Mouse (Mus musculus) retina, embryonic 14.5 days (tissue): ENCODE data around the gene Hist1h2bn.

Source experiments
- DNase-seq: peaks from one replicate; pipeline ENCODE4 v3.0.0-alpha.2; 2015; ENCODE audit warnings: low spot score

Hist1h2bn gene

DNA sequence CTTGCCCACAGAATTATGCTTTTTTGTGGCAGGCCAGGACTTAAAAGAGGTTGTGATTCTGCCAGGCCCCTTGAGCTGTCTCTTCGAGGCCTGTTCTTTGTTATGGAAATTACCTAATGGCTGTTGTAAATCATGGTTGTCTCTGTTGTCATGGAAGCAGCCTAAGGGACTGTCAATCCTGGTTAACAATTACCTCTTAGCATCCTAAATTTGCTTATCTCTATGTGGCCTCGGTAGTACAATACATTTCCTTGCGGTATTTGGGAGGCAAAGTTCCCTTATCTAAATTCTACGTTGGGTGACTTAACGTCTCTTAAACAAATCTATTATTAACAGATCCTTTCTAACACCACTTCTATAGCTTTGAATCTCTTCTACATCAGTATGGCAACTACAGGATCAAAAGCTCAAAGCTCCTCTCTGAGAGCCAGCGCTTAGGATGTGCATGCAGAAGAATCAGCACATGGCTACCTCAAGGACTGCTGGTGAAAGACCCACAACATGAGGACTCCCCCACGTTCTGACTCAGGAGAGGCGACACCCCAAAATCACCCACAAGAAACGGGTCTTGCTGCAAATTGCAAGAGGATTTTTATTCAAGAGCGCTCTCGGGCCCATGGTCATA, 25.9 kb upstream of the Hist1h2bn start:
- DNase-seq, result no peak

DNA sequence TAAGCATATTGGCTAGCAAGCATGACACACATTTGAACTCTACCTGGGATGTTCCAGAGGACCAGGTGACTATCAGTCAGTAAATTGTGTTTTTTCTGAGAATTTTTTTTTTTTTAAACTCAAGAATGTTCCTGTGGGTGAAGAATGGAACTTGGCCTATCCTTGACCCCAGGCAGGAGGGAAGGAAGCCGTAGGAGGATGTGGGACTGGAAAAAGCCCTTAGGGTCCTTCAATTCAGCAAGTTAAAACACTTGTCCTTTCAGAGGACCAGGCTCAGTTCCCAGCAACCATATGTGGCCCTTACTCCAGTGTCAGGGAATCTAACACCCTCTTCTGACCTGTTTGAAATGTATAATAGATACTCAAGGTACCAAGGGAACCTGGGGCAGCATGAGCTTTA, 24.4 kb upstream of the Hist1h2bn start:
- DNase-seq, result no peak

DNA sequence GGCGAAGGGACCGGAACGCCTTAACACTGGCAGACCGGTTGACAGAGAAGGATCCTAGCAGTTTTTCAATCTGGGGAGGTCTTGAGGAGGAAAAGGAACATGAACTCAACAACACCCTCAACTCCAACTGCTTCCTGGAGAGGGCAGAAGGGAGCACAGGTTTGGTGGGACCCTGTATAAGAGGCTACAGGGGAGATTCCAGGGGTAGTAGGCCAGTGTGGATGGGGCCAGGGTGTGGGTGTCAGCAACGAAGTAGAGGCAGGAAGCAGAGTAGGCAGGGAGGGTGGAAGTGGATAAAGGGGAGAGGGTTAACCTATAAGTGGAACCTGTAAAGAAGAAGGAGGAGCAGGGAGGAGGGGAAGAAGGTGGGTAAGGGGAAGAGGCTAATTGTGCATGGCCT, 20.5 kb upstream of the Hist1h2bn start:
- DNase-seq, result peak; percentile 37

DNA sequence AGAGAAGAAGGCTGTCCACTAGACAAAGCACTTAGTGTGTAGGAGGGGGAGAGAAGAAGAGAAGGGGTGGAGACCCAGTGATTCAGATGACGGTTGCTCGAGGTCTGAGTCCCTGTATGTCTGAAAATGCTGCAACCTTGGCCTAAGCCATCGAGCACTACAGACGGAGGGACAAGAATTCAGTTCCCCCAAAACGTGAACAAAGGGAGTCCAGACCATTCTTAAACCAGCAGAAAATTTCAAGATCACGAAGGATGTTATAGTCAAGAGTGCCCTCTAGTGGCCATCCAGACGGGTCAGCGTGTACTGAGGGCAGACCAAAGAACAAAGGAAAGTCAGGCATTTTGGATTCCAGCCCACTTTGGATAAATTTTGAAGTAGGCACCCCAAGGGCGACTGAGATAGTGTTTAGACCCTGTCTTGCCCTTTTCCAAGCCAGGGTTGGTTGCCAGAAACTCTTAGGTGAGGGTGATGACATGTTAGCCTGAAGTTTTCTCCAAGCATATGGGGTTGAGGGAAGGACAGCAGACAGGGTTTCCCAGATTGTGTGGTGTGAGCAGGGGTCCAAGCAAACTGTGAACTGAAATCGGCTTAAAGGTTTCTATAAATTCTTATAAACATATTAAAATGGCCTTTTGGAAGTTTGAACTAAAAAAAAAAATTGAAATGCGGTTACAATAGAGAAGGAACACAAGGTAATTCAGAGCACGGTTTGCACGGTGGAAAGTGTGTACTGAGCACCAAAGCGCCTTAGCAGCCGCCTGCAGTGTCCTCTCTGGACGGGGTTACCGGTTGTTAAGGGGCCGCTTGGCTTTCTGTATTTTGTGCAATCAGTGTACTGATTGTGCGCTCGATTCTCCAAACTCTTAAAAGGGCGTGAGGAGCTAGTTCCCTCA, 19.7 kb upstream of the Hist1h2bn start:
- DNase-seq, result peak; percentile 98

DNA sequence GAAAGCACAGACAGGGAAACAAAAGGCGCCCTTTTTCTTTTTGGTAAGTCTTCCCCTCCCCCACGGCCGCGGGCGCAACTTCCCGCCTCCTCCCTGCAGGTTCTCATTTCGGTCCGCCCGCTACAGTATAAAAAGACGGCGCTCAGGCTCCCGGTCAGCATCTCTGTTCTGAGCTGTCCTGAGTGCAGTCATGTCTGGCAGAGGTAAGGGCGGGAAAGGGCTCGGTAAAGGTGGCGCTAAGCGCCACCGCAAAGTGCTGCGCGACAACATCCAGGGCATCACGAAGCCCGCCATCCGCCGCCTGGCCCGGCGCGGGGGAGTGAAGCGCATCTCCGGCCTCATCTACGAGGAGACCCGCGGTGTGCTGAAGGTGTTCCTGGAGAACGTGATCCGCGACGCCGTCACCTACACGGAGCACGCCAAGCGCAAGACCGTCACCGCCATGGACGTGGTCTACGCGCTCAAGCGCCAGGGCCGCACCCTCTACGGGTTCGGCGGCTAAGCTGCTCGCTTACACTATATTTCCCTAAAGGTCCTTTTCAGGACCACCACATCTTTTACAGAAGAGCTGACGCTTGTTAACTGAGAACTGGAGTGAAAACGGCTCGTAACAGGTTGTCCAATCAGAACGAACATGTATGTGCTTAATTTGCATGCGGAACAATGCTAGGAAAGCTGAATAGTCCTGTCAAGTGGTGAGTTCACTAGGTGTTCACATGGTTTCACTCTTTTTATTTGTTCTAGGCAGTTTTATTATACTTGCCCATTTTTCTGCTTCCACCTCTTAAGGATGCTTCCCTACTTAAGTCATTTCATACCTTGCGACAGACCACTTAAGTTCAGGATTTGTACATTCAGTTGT, 18.8 kb upstream of the Hist1h2bn start, which contains the start of gene Hist1h4j:
Hist1h4j (plus strand) TSS at position 159 of the 862 bp plus-strand sequence.
- DNase-seq, result peak; percentile 93

DNA sequence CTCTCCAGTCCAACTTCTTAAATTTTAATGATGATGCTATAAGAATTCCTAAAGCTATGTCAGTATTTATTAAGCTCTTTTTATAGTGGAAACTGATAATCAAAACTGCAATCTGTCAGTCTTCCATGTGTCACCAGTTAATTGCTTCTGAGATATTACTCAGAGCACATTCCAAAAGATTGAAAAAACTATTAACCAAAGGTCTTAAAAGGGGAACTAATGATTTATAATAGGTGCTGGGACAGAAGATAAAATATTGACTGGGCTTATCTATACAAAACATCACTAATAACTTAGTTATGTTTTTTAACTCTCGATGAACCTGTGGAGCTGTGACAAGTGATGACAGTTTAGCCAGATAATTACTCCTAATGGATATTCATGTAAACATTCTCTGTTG, 8.9 kb upstream of the Hist1h2bn start:
- no peak for DNase-seq

DNA sequence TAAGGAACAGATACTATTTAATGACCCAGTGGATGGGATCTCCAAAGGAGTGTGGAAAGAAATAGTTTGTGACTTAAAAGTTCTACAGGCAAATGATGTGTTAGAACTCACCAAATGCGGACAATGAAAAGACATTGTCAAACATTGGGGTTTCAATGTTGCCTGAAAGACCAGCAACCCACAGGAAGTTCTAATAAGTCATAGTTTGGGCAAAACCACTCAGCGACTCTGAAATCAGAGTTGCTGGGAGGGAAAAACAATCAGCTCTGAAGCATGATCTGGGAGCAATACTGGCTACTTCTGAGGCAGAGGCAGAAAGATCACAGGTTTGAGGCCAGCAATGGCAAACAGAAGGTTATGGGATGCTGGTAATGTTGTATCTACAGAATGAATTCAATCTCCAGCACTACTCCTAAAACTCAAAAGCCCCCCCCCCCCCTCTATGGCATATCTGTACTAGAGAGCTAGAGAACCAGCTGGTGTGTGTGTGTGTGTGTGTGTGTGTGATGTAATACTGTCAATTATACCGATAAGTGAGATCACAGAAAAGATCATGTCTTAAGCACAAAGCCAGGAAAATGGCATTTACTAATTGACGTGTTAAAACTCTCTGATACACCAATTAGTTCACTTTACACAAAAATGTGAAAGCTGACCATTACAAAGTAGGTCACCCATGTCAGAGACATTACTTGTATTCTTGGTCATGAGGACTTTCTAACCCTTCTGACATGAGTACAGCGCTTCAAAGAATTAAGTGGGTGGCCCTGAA, 4.3 kb upstream of the Hist1h2bn start:
- DNase-seq, result peak; percentile 66

DNA sequence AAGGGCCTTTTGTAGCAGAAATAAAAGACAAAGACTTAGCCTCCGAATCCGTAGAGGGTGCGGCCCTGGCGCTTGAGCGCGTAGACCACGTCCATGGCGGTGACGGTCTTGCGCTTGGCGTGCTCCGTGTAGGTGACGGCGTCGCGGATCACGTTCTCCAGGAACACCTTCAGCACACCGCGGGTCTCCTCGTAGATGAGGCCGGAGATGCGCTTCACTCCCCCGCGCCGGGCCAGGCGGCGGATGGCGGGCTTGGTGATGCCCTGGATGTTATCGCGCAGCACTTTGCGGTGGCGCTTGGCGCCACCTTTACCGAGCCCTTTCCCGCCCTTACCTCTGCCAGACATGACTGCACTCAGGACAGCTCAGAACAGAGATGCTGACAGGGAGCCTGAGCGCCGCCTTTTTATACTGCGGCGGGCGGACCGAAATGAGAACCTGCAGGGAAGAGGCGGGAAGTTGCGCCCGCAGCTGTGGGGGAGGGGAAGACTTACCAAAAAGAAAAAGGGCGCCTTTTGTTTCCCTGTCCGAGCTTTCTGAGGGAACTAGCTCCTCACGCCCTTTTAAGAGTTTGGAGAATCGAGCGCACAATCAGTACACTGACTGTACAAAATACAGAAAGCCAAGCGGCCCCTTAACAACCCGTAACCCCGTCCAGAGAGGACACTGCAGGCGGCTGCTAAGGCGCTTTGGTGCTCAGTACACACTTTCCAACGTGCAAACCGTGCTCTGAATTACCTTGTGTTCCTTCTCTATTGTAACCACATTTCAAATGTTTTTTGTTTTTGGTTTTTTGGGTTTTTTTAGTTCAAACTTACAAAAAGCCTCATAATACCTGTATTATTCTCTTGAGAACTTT, 3.5 kb upstream of the Hist1h2bn start, which contains the start of gene Hist1h4k:
Hist1h4k (minus strand) TSS at position 347 of the 859 bp plus-strand sequence.
- peak; percentile 94 for DNase-seq

DNA sequence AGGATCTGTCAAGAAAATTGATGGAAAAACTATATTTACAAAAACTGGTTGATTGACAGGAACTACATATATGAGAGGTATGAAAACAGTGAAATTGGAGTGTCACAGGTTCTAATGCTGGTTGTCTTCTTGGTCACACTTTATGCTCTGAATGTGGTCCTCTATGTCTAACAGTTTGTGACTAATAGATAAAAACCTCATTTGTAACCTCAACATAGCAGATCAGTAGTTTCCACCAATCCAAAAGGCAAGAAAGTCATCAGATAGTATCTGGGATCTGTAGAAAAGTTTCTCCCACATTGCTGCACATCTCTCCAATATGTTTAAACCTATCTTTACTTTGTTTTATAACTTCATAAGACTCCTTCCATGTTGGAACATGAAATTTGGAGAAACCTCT, 2.5 kb upstream of the Hist1h2bn start:
- DNase-seq, result no peak

DNA sequence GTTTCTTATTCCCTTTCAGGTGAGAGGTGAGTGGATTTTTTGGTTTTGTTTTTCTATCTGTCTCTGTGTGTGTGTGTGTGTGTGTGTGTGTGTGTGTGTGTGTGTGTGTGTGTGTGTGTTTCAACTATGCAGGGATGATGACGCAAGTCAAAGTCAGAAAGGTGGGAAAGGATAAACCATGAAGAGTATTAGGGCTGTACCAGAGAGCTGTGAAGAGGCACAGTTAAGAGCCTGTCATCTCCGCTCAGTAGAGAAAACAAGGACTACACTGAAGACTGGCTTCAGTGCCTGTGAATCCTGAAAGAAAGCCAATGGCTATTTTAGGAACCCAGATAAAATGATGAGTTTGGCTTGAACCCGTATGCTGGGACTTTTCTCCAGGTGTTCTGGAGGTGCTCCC, 2.1 kb upstream of the Hist1h2bn start:
- DNase-seq, result no peak

DNA sequence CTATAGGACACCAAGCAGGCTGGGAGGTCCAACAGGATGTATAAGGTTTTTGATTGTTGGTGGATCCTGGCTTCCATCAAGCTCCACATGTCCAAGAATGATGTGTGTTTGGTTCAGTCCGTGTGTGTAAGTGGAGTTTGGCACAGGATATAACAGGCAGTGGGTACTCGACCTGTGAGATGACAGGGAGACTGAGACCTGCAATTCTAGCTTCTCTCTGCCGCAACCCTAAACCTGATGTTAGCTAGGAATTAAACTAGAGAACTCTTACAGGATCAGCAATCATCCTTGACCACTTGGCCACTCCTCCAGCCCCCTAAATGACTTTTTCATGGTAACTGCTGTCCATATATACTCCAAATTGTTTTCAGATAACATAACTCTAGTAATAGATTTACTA, 1.6 kb upstream of the Hist1h2bn start:
- DNase-seq, result no peak

DNA sequence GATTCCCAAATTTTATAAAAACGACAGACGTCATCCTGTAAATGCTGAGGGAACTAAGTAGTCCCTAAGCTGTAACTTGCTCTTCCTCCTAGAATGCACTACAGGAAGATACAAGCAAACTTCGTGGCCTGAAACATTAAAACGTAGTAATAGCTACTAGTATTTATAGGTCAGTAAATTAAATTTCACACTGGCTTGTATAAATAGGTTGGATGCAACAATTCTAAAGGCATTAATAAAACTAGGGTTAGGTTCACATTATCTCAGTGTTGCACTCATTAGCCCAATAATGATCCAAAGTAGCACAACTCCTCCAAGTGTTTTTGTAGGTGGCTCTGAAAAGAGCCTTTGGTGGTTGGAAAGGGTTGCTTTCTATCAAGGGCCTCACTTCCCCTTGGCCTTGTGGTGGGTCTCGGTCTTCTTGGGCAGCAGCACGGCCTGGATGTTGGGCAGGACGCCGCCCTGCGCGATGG, 836 bp upstream of the Hist1h2bn start:
- peak; percentile 57 for DNase-seq

DNA sequence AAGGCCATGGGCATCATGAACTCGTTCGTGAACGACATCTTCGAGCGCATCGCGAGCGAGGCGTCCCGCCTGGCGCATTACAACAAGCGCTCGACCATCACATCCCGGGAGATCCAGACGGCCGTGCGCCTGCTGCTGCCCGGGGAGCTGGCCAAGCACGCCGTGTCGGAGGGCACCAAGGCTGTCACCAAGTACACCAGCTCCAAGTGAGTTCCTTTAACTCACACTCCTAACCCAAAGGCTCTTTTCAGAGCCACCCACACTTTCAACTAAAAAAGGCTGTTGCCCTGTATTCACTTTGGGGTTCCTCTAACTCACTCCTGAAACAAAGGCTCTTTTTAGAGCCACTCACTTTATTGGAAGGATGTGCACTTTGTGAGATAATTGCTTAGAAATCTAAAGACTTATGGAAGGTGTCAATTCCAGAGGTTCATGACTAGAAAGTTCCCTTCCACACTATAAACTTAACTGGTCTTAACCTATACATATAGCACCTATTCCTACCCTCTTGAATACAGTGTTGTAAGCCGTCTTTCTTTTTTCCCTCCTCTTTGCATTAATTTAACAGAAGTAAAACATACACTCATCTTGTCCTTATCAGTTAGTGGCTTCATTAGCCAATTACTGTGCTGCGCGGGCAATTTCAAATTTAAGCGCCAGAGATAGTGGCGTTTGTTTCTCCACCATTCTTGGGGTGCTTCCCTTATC, 525 bp downstream of the Hist1h2bn start:
- peak; percentile 72 for DNase-seq

DNA sequence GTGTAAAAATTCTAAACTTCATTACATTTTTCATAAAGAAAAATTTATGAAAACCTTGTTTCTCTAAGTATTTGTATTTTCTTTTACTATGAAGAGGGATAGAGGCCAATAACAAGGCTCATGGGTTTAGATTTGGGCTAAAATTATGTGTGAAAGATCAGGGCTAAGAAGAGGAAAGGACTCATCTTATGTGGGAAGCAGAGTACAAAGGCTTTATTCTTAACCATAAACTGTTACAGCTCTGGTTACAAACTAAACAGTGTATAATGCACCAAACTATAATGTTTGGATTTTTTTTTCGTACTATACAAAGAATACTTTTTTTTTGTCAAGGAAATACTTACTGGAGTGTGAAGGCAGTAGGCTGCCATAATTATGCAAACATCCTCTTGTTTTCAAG, 1.8 kb downstream of the Hist1h2bn start:
- DNase-seq, result no peak

DNA sequence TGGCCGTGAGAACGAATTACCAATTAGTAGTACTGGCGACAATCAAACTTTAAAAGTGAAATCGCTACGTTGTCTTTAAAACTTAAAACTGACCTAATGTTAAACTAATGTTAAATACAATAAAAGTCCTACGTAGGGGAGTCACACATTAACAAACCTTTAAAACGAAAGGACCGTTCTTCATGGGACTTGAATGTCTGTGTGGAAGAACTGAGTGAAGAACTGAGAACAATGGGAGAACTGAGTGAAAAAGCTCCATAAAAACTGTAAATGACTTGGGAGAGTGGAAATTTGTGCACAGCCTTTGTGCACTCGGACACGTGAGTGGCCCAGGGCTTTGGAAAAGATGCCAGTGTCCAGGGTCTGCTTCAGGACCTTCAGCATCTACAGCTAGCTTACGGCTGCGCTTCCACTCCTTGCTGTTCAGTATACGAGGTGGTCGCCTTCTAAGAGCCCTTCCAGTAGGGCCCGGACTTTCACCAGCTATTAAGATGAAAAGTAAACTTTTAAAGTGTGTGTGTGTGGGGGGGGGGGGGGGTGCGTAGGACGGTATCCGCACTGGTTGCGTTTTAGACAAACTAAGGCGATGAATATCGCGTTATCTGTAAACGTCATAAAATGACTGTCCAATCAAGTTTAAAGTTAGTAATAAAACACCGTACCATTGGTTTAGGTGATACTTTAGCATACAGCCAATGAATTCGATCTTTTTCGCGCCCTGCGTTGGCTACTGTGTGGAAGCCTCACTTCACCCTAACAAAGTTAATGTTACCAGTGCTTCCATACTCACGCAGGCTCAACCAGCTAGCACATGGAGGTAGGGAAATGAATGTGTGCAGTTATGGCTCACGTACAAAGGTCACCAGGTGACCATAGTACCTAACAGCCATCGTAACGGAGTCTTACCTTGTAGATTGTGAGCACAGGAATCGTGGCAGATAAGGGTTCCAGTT, 25.2 kb downstream of the Hist1h2bn start:
- DNase-seq, result peak; percentile 90

DNA sequence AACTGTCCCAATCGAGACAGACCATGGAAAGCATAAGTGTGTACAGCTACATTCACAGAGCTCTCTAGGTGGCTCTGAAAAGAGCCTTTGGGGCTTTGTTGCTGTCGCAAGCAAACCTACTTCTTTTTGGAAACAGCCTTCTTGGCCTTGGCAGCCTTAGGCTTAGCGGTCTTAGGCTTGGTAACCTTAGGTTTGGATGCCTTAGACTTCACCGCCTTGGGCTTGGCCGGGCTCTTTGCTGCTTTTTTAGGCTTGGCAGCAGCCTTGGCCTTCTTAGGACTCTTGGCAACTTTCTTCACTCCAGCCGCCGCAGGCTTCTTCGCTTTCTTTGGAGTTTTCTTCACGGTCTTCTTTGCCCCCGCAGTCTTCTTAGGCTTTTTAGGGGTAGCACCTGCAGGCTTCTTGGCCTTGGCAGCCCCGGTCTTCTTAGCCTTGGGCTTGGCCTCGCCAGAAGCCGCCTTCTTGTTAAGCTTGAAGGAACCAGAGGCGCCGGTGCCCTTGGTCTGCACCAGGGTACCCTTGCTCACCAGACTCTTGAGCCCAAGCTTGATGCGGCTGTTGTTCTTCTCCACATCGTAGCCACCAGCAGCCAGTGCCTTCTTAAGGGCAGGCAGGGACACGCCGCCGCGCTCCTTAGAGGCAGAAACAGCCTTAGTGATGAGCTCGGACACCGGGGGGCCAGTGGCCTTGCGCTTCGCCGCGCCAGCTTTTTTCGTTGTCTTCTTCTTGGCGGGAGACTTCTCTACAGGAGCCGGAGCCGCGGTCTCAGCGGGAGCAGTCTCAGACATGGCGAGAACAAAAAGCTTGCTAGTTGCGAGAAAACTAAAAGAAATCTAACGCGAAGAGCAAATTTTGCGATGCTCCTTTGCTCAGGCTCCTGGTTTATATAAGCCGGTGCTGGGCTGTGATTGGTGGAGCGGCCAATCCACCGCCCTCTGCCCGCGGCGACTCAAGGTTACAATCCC, 26.1 kb downstream of the Hist1h2bn start, which contains the start of gene Hist1h1b:
Hist1h1b (minus strand) TSS at position 859 of the 965 bp plus-strand sequence.
- DNase-seq, result peak; percentile 79

DNA sequence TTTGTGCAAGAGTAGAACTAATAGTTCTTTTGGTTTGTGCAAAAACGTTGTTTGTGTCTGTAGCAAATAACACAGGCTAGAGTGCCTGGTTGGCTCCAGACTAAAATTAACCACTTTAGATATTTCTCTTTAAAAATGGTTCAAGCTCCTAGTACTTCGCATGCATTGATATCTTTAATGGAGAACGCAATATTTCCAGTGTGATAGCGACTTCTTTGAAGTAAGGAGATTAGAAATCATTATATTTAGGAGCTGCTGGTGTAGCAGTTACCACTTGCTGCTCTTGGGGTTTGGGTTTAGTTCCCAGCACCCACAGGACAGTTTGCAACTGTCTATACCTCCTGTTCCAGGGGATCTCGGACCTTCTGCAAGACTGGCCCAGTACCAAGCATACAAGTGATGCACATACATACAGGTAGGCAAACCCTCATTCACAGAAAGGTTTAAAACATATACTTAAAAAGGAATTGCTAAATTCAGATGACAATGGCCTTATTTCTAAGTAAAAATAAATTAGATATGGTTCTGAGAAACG, 27.2 kb downstream of the Hist1h2bn start:
- peak; percentile 16 for DNase-seq
